Mouse (Mus musculus): ENCODE data around the gene Trpc2. TPM values are rescaled to one million over a fixed set of nuclear protein-coding genes. Genes with fewer than 3 reads are reported as not detected.
A peak's percentile ranks its signal among the peaks of the same experiment; 100 is the strongest.

Trpc2 gene
- polyA plus RNA-seq, 1 experiment from 2014 or later: not detected

DNA sequence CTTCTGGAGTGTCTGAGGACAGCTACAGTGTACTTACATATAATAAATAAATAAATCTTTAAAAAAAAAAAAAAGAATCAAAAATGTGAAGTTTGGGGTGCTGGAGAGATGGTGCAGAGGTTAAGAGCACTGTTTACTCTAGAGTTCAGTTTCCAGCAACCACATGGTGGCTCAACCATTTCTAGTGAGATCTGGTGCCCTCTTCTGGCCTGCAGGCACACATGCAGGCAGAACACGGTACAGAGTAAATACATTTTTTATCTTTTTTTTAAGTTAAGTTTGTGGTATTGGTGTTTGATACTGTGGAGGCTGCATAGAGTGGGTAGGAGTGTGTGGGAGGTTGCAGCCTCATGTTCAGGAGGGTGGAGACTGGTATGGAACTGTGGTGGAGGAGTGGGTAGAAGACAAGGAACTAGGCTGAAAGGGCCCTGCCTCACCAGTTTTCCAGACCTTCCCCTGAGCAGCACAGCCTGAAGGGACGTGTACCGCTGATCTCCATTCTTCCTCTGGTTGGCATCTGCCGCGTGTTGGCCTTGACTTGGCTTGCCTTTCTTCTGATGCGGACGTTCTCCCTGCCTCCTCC, 6.1 kb upstream of the Trpc2 start:
- Histone ChIP-seq H3K27ac (no peak overlapping the region), H3K4me2 (no peak overlapping the region), H3K9me3 (no peaks in the 10 kb centered on the region), H3K36me3 (replicated peaks) (peaks cover 85% of the 10 kb centered on the region), H3K4me1 (no peaks in the 10 kb centered on the region), H3K4me3 (replicated peaks) (no peak overlapping the region), H3K27me3 (no peaks in the 10 kb centered on the region), H3K9ac (no peak overlapping the region)
- no peak for ATAC-seq (ENCODE audit: low FRiP score)
- WGBS: 85% methylated on average over 7 of the region's 7 CpGs

GRCm38 (mm10) chr7:102078517-102078916, 4.4 kb upstream of the Trpc2 start:
- H3K27me3 ChIP-seq: no peaks in the 10 kb centered on the region
- no peak overlapping the region for H3K9ac ChIP-seq
- no peak overlapping the region for H3K4me3 ChIP-seq (replicated peaks)
- no peaks in the 10 kb centered on the region for H3K9me3 ChIP-seq
- 74% methylated on average over 7 of the region's 7 CpGs for WGBS
- no peak overlapping the region for H3K27ac ChIP-seq
- H3K4me1 ChIP-seq: no peaks in the 10 kb centered on the region
- no peak for ATAC-seq (ENCODE audit: low FRiP score)
- H3K4me2 ChIP-seq: no peak overlapping the region
- H3K36me3 ChIP-seq (replicated peaks): peaks cover 85% of the 10 kb centered on the region

DNA sequence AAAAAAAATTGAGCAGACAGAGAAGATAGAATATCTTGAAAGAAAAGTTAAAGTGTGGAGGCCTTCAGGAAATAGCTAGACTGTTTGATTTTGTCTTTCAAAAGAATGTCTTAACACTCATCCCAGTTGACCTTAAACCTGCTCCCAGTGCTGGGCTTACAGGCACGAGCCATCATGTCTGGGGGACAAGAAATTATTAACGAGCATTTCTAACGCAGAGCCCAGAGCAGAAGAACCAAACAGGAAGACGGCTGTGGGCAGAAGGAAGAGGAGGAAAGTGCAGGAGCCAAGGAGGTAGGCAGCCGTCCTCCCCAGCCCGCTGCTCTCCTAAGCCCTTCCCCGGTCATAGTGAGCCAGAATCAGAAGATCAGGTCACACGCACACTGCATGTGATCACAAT, 2.6 kb upstream of the Trpc2 start:
- no peak overlapping the region for H3K4me3 ChIP-seq (replicated peaks)
- 97% methylated on average over 8 of the region's 8 CpGs for WGBS
- H3K36me3 ChIP-seq (replicated peaks): peaks cover 88% of the 10 kb centered on the region
- H3K27me3 ChIP-seq: no peaks in the 10 kb centered on the region
- H3K9ac ChIP-seq: no peak overlapping the region
- H3K27ac ChIP-seq: no peak overlapping the region
- H3K4me1 ChIP-seq: no peaks in the 10 kb centered on the region
- no peak for ATAC-seq (ENCODE audit: low FRiP score)
- no peaks in the 10 kb centered on the region for H3K9me3 ChIP-seq
- H3K4me2 ChIP-seq: no peak overlapping the region

DNA sequence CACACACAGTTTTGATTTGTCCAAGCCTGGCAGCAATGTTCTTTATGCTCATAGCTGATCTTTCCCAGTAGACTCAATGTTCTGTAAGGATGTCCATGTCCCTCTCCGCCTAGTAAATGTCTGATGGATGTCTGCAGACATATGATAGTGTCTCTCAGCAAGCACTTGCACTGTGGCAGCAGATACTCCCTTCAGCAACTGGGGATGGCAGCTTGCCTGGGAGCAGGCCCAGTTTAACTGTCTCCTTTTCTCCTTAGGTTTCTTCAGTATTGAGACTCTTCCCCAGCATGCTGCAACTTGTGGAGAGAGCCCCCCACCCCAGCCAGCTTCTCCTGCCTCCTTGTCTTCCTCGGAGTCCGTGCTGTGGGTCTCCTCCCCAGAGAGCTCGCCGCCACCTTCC, 1.1 kb upstream of the Trpc2 start:
- no peak overlapping the region for H3K9ac ChIP-seq
- H3K4me3 ChIP-seq (replicated peaks): no peak overlapping the region
- H3K27ac ChIP-seq: no peak overlapping the region
- WGBS: 95% methylated on average over 5 of the region's 5 CpGs
- no peaks in the 10 kb centered on the region for H3K27me3 ChIP-seq
- no peaks in the 10 kb centered on the region for H3K9me3 ChIP-seq
- ATAC-seq (ENCODE audit: low FRiP score): no peak
- H3K36me3 ChIP-seq (replicated peaks): peaks cover 79% of the 10 kb centered on the region
- H3K4me2 ChIP-seq: no peak overlapping the region
- H3K4me1 ChIP-seq: no peaks in the 10 kb centered on the region

DNA sequence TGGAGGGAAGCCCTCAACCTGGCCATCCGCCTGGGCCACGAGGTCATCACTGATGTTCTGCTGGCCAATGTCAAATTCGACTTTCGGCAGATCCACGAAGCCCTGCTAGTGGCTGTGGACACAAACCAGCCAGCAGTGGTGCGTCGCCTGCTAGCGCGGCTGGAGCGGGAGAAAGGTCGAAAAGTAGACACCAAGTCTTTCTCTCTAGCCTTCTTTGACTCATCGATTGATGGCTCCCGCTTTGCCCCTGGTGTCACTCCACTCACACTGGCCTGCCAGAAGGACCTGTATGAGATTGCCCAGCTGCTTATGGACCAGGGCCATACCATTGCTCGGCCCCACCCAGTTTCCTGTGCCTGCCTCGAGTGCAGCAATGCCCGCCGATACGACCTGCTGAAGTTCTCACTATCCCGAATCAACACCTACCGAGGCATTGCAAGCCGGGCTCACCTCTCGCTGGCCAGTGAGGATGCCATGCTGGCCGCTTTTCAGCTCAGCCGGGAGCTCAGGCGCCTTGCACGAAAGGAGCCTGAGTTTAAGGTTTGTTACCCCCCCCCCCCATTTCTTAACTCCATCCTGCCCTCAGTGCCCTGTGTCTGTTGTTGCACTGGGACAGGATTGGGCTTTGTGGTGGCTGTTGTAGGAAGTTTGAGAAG, 1.3 kb downstream of the Trpc2 start:
- Histone ChIP-seq H3K27me3 (no peaks in the 10 kb centered on the region), H3K36me3 (replicated peaks) (peaks cover 69% of the 10 kb centered on the region), H3K4me2 (no peak overlapping the region), H3K9ac (no peak overlapping the region), H3K4me1 (no peaks in the 10 kb centered on the region), H3K4me3 (replicated peaks) (no peak overlapping the region), H3K9me3 (no peaks in the 10 kb centered on the region), H3K27ac (no peak overlapping the region)
- 96% methylated on average over 26 of the region's 26 CpGs for WGBS
- ATAC-seq (ENCODE audit: low FRiP score): no peak

- Histone ChIP-seq H3K4me3 (replicated peaks) (no peak overlapping the region), H3K27me3 (no peaks in the 10 kb centered on the region), H3K4me2 (no peak overlapping the region), H3K36me3 (replicated peaks) (peaks cover 54% of the 10 kb centered on the region), H3K27ac (no peak overlapping the region), H3K9me3 (no peaks in the 10 kb centered on the region), H3K9ac (no peak overlapping the region), H3K4me1 (no peaks in the 10 kb centered on the region)
- no peak for ATAC-seq (ENCODE audit: low FRiP score)
- 98% methylated on average over 4 of the region's 4 CpGs for WGBS
Measured at GRCm38 (mm10) chr7:102087336-102087735, 4.4 kb downstream of the Trpc2 start.

DNA sequence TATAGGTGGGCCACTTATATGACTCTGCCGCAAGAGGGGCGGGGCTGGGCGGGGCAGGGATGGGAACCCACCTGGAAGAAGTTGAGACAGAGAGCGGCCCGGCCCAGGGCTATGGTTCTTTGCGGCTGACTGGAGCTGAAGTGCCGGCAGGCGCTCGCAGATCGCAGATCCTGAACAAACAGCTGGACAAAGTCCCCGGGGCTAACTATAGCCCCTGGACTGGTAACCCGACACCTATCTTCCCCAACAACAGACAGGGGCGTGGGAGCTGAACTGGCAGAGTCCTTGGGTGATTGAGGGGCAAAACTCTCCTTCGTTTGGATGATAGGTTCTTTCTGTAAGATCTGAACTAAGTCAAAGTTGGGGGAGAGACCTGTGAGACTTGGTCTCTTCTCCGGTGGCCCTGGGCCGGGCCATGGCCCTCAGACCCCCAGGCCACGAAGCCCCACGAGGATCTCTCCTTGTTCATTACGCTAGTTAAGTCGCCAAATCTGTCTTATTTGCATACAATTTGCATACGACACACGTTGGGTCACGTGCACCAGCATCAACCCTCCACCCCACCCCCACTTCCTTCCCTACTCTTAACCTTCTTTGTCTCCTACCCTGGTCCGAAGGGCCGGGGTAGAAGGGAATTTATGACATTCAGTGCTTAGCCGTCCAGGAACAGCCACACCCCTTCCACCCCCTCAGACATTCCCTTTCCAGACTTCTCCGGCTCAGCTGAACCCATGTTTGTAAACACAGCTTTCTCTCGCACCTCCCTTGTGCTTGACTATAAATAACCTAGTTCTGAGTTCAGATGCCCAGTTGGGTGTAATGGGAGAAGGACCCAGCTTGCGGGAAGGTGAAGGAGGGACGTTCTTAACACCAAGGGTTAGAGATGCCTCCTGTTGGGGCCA, 17.1 kb downstream of the Trpc2 start:
- Histone ChIP-seq H3K9me3 (no peaks in the 10 kb centered on the region), H3K4me2 (peak overlapping the region; percentile 55), H3K36me3 (replicated peaks) (0 out of 2 replicates have a peak, but pooled peaks cover 4% of the 10 kb centered on the region), H3K9ac (no peak overlapping the region), H3K4me3 (replicated peaks) (peak overlapping the region; percentile 30), H3K4me1 (peaks cover 18% of the 10 kb centered on the region), H3K27ac (no peak overlapping the region), H3K27me3 (peaks cover 10% of the 10 kb centered on the region)
- peak; percentile 74 for ATAC-seq (ENCODE audit: low FRiP score)
- 3% methylated on average over 30 of the region's 30 CpGs for WGBS

DNA sequence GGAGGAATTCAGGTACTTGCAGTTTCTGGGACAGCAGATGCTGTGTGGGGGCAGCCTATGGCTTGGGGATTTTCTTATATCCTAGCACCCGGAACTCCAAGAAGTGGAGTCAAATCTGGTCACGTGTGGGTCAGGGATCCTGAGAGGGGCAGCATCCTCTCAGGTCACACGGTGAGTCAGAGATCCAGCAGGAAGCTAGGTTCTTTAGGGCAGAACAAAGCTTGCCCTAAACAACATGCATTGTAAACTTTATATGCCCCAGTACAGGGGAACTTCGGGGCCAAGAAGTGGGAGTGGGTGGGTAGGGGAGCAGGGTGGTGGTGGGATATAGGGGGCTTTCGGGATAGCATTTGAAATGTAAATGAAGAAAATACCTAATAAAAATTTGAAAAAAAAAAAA, 18.0 kb downstream of the Trpc2 start:
- H3K27me3 ChIP-seq: peaks cover 10% of the 10 kb centered on the region
- H3K9ac ChIP-seq: no peak overlapping the region
- H3K27ac ChIP-seq: no peak overlapping the region
- H3K4me3 ChIP-seq (replicated peaks): no peak overlapping the region
- WGBS: 60% methylated on average over 5 of the region's 5 CpGs
- H3K4me2 ChIP-seq: no peak overlapping the region
- H3K36me3 ChIP-seq (replicated peaks): 0 out of 2 replicates have a peak, but pooled peaks cover 1% of the 10 kb centered on the region
- no peaks in the 10 kb centered on the region for H3K9me3 ChIP-seq
- no peak for ATAC-seq (ENCODE audit: low FRiP score)
- peaks cover 18% of the 10 kb centered on the region for H3K4me1 ChIP-seq

DNA sequence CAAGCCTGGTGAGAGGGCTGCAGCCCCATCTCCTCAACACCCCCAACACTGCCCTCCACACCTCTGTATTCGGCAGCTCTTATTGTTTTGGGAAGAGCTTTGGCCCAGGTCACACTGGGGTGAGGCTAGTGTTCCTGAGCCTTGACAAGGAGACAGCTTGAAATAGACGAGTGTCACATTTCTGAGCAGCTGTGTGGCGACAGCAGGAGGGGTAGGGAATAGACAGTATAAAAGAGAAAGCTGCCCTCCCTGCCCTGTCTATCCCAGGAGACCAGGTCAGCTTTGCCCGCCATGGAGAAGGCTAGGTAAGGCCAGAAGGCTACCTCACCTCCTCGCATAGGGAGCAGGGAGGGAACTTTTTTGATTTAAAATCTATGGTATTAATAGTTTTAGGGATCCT, 18.6 kb downstream of the Trpc2 start, which contains the start of gene Art1:
Gene Art1, plus strand, starts transcription at position 257 of the 400 bp plus-strand sequence.
- peaks cover 18% of the 10 kb centered on the region for H3K4me1 ChIP-seq
- no peak within 1 kb of the TSS for H3K27ac ChIP-seq
- WGBS: 46% methylated on average over 5 of the region's 5 CpGs
- ATAC-seq (ENCODE audit: low FRiP score): no peak
- no peaks in the 10 kb centered on the region for H3K9me3 ChIP-seq
- no peak within 1 kb of the TSS for H3K9ac ChIP-seq
- no peaks in the 10 kb centered on the region for H3K36me3 ChIP-seq (replicated peaks)
- H3K27me3 ChIP-seq: peaks cover 10% of the 10 kb centered on the region
- H3K4me2 ChIP-seq: peak within 1 kb of the TSS; percentile 55; the same call in 1 of the 2 replicates
- H3K4me3 ChIP-seq (replicated peaks): no peak within 1 kb of the TSS

- H3K4me3 ChIP-seq (replicated peaks): no peak overlapping the region
- WGBS: 44% methylated on average over 8 of the region's 8 CpGs
- no peaks in the 10 kb centered on the region for H3K9me3 ChIP-seq
- ATAC-seq (ENCODE audit: low FRiP score): no peak
- H3K27ac ChIP-seq: no peak overlapping the region
- no peaks in the 10 kb centered on the region for H3K36me3 ChIP-seq (replicated peaks)
- H3K4me2 ChIP-seq: no peak overlapping the region
- peaks cover 25% of the 10 kb centered on the region for H3K4me1 ChIP-seq
- H3K27me3 ChIP-seq: peaks cover 10% of the 10 kb centered on the region
- no peak overlapping the region for H3K9ac ChIP-seq
Measured at GRCm38 (mm10) chr7:102102241-102102640, 19.3 kb downstream of the Trpc2 start.

GRCm38 (mm10) chr7:102102696-102103095, 19.8 kb downstream of the Trpc2 start:
- no peaks in the 10 kb centered on the region for H3K36me3 ChIP-seq (replicated peaks)
- peaks cover 10% of the 10 kb centered on the region for H3K27me3 ChIP-seq
- H3K4me3 ChIP-seq (replicated peaks): no peak overlapping the region
- H3K9me3 ChIP-seq: no peaks in the 10 kb centered on the region
- no peak overlapping the region for H3K9ac ChIP-seq
- no peak overlapping the region for H3K4me2 ChIP-seq
- 50% methylated on average over 6 of the region's 6 CpGs for WGBS
- no peak overlapping the region for H3K27ac ChIP-seq
- no peak for ATAC-seq (ENCODE audit: low FRiP score)
- peaks cover 25% of the 10 kb centered on the region for H3K4me1 ChIP-seq

DNA sequence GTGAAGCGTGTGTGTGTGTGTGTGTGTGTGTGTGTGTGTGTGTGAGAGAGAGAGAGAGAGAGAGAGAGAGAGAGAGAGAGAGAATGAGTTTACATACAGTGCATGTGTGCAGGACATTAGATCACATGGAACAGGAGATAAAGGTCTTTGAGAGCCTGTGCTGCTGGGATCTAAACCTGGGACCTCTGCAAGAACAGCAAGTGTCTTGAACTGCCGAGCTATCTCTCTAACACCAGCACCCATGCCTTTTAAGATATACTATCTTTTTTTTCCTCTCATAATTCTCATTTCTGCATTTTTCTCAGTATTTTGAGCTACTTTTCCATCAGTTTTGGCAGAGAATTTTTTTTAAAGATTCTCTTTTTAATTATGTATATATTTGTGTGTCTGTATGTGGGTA, 20.6 kb downstream of the Trpc2 start:
- Histone ChIP-seq H3K36me3 (replicated peaks) (no peaks in the 10 kb centered on the region), H3K4me1 (peaks cover 25% of the 10 kb centered on the region), H3K4me2 (no peak overlapping the region), H3K27me3 (peaks cover 10% of the 10 kb centered on the region), H3K4me3 (replicated peaks) (no peak overlapping the region), H3K27ac (no peak overlapping the region), H3K9me3 (no peaks in the 10 kb centered on the region), H3K9ac (no peak overlapping the region)
- 88% methylated on average over 2 of the region's 2 CpGs for WGBS
- ATAC-seq (ENCODE audit: low FRiP score): no peak
